Mouse (Mus musculus) gastrocnemius, postnatal 14 days (tissue): ENCODE results near the gene Klk1b27. TPM values are rescaled to one million over a fixed set of nuclear protein-coding genes. Genes with fewer than 3 reads are reported as not detected.
"Not testable (repeated sequence)": the region's sequence is repeated elsewhere in the genome, so short reads cannot be mapped to it uniquely, and the experiment has no call there.

Source experiments
- DNase-seq: peaks from one replicate; pipeline ENCODE4 v3.0.0; 2021; ENCODE audit warnings: mixed read lengths
- intact Hi-C: fragments of 180-260 bp; cut with DNase I; formaldehyde crosslinking; loops from one replicate; pipeline ENCODE4 v1.15.1; 2025; ENCODE audit warnings: low total_unique reads
- long read RNA-seq, 2 experiments: library from polyadenylated mRNA; stranded (forward); transcript quantifications; one replicate each; pipeline ENCODE4 v2.0.0; 2021
- total RNA-seq, 2 experiments: library from RNA; stranded (reverse); gene quantifications; 2 replicates each; pipeline ENCODE4 v1.2.3; 2021

The Klk1b27 gene
- total RNA-seq, result not detected
- long read RNA-seq, experiment 1, result 0 reads
- long read RNA-seq, experiment 2, result 0 reads

DNA sequence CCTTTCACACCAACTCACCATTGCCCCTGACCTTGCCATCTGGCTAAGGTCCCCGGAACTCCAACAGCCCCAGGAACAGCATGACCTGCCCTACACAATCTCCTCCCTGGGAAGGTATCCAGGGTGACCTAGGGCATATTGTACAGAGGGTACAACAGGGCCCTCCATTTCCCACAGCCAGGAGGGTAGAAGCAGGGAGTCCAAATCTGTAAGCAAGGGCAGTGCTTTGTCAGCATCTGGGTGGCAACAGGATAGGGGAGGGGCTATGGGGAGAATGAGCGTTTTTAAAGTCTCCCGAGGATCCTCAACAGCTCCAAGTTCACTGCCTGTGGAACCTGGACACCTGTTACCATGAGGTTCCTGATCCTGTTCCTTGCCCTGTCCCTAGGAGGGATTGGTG lies at the start of gene Klk1b27:
Klk1b27 (plus strand) TSS at position 301 of the 400 bp plus-strand sequence.
- DNase-seq, intact Hi-C loops: not testable (repeated sequence)

DNA sequence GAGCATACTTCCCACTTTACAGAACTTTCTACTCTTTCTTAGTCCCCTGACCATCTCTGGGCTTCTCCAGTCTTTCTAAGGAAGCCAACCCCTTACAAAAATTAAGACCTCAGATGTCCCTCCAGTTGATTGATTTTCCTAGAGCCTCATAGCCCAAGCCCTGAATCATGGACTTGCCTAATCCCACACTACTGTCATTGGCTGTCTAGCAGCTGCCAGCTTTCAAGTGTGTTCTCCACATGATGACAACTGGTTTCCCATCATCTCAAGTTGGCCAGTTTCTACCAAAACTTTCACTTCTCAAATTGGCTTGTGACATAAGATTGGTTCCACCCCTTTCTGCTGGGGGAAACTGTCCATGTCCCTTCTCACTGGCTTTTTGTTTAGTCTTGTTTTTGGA lies 47.2 kb upstream of the Klk1b27 start:
- intact Hi-C loops, result no loop called here
- DNase-seq, result no peak

DNA sequence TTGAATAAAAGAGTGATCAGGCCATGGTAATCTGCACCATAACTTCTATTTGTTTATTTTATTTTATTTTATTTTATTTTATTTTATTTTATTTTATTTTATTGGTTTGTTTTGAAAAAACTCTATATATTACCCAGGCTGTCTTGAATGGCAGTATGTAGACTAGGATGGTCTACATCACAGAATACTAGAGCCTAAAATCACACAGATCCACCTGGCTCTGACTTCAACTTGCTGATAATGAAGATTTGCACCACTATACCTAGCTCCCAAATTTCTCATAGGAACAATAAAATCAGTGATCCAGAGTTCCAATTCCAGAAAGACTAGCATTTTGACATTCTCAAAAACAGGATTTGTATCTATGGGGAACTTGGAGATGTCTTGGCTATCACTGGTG lies 40.2 kb upstream of the Klk1b27 start, which contains the start of gene Klk1b26:
Klk1b26 (plus strand) TSS at position 301 of the 400 bp plus-strand sequence.
- intact Hi-C loops, DNase-seq: not testable (repeated sequence)

DNA sequence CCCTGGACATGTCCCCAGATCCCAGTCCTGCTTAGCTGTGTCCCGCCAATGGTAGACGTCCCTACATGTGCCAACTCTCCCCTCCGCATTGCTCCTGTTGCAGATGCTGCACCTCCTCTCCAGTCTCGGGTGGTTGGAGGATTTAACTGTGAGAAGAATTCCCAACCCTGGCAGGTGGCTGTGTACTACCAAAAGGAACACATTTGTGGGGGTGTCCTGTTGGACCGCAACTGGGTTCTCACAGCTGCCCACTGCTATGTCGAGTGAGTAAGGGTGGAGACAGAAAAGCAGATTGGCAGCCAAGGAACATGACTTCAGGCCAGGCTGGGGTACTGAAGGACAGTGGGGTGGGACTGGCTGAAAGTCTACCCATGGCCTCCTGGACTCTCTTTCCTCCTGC lies 37.4 kb upstream of the Klk1b27 start:
- intact Hi-C loops, DNase-seq: not testable (repeated sequence)

DNA sequence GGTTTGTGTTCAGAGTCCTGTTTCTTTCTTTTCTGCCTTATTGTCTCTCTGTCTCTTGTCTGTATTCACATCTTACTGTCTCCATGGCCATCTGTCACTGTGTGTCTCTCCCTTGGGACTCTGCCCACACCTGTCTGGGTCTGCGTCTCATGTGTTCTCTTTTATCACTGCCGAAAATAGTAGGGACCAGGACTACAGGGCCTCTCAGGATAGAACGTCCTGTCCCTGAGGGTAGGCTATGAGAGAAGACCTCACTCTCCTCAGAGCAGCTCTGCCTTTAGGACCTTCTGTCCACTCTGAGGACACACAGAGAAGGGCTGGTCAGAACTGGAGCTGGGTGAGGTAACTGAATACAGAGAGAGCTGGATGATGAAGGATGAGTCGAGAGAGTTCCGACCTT lies 37.0 kb upstream of the Klk1b27 start:
- DNase-seq, result no peak
- intact Hi-C loops, result no loop called here

DNA sequence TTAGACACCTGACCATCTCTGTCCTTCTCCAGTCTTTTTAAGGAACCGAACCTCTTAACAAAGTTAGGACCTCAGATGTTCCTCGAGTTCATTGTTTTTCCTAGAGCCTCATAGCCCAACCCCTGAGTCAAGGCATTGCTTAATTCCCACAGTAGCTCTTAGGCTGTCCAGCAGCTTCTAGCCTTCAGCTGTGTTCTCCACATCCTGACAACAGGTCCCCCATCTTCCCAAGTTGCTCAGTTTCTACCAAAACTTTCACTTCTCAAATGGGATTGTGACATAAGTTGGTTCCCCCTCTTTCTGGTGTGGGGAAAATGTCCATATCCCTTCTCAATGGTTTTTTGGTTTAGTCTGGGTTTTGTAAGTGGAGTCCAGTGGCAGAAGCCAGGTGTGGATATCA lies 20.0 kb downstream of the Klk1b27 start:
- DNase-seq, result no peak

DNA sequence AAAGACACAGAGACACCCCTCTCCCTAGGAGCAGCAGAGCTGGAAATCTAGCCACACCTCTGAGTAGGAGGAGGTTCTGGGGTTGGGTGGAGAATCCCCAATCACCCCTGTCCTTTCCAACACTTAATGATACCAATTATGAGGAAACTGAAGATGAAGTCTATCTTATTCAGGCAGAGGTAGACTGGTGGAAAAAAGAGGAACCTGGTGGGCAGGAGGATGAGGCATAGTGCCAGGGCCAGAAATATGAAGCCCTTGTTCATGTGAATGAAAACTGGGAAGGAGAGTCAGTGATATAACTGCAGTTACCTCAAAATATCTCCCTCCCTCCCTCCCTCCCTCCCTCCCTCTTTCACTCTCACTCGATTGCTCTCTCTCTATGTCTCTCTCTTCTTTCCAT lies 25.6 kb downstream of the Klk1b27 start:
- DNase-seq, result no peak
- intact Hi-C loops, result no loop called here

More for the DNA sequence above, 20.0 kb downstream of the Klk1b27 start:
- intact Hi-C loops, result no loop called here

DNA sequence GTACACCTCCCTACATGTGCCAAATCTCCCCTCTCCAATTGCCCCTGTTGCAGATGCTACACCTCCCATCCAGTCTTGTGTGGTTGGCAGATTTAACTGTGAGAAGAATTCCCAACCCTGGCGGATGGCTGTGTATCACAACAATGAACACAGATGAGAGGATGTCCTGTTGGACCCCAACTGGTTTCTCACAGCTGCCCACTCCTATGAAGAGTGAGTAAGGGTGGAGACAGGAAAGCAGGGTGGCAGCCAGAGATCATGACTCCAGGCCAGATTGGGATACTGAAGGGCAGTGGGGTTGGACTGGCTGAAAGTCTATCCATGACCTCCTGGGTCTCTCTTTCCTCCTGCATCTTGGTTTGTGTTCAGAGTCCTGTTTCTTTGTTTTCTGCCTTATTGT lies 44.0 kb downstream of the Klk1b27 start:
- intact Hi-C loops, result no loop called here
- DNase-seq, result no peak

DNA sequence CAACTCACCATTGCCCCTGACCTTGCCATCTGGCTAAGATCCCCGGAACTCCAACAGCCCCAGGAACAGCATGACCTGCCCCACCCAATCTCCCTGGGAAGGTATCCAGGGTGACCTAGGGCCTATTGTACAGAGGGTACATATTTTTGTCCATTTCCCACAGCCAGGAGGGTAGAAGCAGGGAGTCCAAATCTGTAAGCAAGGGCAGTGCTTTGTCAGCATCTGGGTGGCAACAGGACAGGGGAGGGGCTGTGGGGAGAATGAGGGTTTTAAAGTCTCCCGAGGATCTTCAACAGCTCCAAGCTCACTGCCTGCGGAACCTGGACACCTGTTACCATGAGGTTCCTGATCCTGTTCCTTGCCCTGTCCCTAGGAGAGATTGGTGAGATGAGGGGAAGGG lies 49.9 kb downstream of the Klk1b27 start, which contains the start of gene Klk1b21:
Klk1b21 (plus strand) TSS at position 301 of the 400 bp plus-strand sequence.
- DNase-seq, intact Hi-C loops: not testable (repeated sequence)

Other genes starting within 250 kb of the Klk1b27 start
- gene Klk7, start 241.0 kb upstream of the Klk1b27 start, total RNA-seq, result not detected
- not detected for gene Klk6, start 227.8 kb upstream of the Klk1b27 start, total RNA-seq
- not detected for gene Klk5, start 210.3 kb upstream of the Klk1b27 start, total RNA-seq
- not detected for gene Klk4, start 171.1 kb upstream of the Klk1b27 start, total RNA-seq
- not detected for gene Klk15, start 118.5 kb upstream of the Klk1b27 start, total RNA-seq
- gene Klk1b8, start 101.6 kb upstream of the Klk1b27 start, total RNA-seq, result under 1 TPM in 1 of 2 experiments, not detected in 1; 0.25 TPM
- gene Klk1b1, start 85.5 kb upstream of the Klk1b27 start, total RNA-seq, result not detected
- not detected for gene Klk1b9, start 76.2 kb upstream of the Klk1b27 start, total RNA-seq
- not detected for gene Klk1b11, start 56.4 kb upstream of the Klk1b27 start, total RNA-seq
- under 1 TPM in 1 of 2 experiments, not detected in 1; 0.21 TPM for gene Klk1b26, start 40.1 kb upstream of the Klk1b27 start, total RNA-seq
- not detected for gene Klk1b21, start 50.0 kb downstream of the Klk1b27 start, total RNA-seq
- not detected for gene Klk1b22, start 60.4 kb downstream of the Klk1b27 start, total RNA-seq
- not detected for gene Klk1b16, start 84.5 kb downstream of the Klk1b27 start, total RNA-seq
- gene Klk1b24, start 135.9 kb downstream of the Klk1b27 start, total RNA-seq, result not detected
- gene Klk1b3, start 145.9 kb downstream of the Klk1b27 start, total RNA-seq, result not detected
- gene Klk1b4, start 155.1 kb downstream of the Klk1b27 start, total RNA-seq, result not detected
- not detected for gene Klk1b5, start 163.7 kb downstream of the Klk1b27 start, total RNA-seq
- under 1 TPM in 1 of 2 experiments, not detected in 1; 0.23 TPM for gene Klk1, start 173.1 kb downstream of the Klk1b27 start, total RNA-seq
- not detected for gene Gm36864, start 183.9 kb downstream of the Klk1b27 start, total RNA-seq
- gene 1700028J19Rik, start 194.4 kb downstream of the Klk1b27 start, total RNA-seq, result under 1 TPM; 0.21 to 0.33 TPM
- gene 2410002F23Rik, start 194.4 kb downstream of the Klk1b27 start, total RNA-seq, result 10 to 100 TPM; 14.2 to 16.2 TPM
- not detected for gene Acp4, start 205.1 kb downstream of the Klk1b27 start, total RNA-seq
- gene Gm15517, start 209.2 kb downstream of the Klk1b27 start, total RNA-seq, result not detected